Mouse (Mus musculus) layer of hippocampus, postnatal 14 days (tissue): ENCODE results near the gene Meis2. TPM values are rescaled to one million over a fixed set of nuclear protein-coding genes. Genes with fewer than 3 reads are reported as not detected.
A peak's percentile ranks its signal among the peaks of the same experiment; 100 is the strongest.

Source experiments
- DNase-seq, 2 experiments: peaks; one replicate each; pipeline ENCODE4 v3.0.0; 2021 to 2022; ENCODE audit warnings: low spot score in 2 of 2, mixed read lengths in 1 of 2
- total RNA-seq, 2 experiments: library from RNA; stranded (reverse); gene quantifications; 2 replicates each; pipeline ENCODE4 v1.2.3; 2021

Meis2 gene
- total RNA-seq, 2 experiments from 2014 or later, result 34.6 to 34.8 TPM

DNA sequence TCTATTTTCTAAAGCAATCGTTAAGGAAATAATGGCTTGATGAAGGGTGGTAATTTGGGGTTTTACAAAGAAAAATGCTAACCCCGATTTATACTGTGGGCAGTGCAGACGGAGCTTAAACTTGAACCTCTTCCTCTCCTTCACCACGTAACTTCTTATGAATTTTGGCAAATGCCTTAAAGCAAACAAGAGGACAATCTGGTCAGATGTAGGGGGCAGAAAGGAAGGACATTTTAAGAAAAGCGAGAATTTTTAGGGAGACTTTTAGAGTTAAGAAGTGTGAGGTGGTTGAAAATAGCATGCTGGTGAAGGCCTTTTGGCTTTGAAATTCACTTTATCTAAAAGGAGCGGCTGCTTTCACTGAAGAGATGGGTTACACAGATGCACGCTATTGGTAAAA lies 3.3 kb upstream of the Meis2 start:
- DNase-seq, result no peak

DNA sequence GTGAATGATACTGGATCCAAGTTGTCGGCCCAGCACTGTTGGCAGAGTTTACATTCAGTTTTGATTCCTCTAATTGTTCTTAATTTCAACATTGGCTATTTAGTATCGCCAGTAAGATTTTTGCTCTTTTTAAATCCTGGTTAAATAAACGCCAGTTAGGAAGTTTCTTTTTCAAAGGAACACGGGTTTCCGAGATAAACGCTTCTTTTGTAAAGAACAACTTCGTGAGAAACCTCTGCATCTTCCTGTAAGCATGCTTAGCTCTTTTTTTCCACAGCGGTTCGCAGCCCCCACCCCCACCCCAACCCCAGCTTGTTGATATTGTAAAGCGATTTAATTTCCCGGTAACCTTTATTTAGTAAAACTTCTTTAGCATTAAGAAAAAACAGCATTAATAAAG lies 2.8 kb upstream of the Meis2 start:
- DNase-seq, result no peak

DNA sequence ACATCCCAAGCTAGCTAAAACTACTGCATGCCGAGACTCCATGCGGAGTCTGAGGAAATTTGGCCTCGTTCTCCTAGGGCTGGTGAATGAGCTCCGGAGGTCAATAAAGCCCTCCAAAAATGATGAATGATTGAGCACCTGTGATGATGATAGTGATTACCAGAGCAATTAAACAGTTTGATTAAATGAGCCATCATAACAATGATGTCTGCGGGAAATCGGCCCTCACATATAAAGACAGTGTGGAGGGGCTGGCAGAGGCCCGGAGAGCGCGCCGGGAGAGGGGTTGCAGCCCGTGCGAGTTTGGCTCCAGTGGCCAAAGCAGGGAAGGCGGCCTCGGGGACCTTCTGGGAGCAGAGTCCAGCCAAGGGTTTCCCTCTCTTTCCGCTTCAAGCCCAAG lies 2.1 kb upstream of the Meis2 start:
- no peak for DNase-seq

DNA sequence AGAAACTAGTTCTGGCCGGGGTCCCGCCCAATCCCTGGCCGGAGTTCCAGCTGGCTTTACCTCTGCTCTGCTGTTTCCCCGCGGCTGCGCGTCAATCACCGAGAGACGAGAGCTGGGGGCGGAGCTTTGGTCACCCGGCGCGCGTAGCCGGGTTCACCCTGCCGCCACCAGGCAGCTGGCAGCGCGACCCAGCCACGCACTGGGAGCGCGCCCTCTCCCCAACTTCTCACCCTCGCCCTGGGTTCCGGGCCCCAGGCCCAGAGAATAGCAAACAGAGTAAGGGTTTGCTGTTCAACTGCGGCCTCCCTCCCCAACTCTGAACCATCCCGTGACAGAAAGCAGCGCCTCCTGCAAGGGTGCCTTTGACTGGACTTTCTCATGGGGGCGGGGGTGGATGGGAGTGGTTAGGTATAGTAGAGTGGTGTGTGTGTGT lies 1.4 kb upstream of the Meis2 start:
- DNase-seq, result peak in 1 of 2 experiments; percentile 67

DNA sequence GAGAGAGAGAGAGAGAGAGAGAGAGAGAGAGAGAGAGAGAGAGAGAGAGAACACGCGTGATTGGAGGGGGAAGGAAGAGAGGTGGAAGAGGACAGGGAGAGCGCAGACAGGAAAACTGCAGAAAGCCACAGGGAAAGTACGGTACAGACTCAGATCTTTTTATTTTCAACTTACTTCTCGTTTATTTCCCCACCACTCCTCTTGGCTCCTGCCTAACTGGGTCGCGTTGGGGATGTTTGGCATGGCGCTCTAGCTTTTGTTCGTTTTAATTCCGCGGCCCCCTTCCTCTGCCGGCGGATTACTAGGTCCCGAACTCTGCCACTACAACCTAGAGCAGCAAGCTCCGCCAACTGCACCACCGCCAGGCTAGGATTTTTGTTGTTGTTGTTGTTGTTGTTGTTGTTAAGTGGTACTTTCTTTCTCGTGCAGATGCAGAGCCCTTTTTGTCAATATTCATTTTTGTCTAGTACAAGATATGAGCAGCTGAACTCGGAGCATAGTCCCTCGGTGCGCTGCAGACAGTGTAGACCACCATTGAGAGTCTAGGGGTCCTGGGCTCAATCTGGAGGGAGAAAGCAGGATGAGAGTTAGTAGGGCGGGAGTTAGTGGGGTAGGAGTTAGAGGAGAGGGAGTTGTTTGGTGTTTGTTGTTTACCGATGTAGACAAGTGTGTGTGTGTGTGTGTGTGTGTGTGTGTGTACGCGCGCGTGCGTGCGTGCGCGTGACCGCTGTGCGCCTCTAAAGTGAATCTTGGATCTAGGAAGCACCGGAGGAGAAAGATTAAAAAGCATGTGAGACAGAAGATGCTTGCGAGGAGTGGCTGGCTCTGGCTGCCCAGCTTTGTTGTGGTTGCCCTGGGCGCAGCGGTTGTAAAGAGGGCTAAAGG lies 660 bp upstream of the Meis2 start:
- DNase-seq, result no peak

DNA sequence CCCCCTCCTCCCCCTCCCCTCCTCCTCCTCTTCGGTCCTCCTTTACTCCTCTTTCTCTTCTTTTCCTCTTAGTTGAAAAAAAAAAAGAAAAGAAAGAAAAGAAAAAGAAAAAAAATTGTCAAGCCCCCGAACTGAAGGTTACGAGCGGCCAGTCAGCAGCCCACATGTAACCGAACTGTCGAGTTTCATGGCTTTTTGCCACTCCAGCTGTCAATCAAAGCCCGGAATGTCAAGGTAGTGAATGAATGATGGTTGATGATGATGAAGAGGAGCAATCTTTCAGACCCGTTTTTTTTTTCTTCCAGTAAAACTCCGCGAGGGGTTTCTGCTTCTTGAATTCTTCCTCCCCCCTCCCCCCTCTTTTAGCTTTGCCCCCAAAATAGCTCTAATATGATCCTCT lies 582 bp downstream of the Meis2 start:
- DNase-seq, result no peak

DNA sequence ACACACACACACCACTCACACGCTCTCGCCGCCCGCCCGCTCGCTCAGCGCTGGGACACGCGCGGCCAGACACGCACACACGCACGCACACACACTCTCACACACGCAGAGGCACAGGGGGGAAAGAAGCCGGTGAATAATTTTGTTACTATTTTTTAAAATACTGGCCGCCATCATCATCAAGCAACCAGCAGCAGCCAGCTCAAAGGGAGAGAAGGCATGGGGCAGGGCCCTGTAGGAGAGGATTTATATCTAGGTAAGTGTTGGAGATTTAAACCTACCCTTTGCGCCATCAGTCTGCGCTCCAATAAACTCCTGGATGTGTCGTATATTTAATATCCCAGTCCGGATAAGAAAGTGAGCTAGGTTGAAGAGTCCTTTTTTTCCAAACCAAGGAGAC lies 1.1 kb downstream of the Meis2 start:
- no peak for DNase-seq

DNA sequence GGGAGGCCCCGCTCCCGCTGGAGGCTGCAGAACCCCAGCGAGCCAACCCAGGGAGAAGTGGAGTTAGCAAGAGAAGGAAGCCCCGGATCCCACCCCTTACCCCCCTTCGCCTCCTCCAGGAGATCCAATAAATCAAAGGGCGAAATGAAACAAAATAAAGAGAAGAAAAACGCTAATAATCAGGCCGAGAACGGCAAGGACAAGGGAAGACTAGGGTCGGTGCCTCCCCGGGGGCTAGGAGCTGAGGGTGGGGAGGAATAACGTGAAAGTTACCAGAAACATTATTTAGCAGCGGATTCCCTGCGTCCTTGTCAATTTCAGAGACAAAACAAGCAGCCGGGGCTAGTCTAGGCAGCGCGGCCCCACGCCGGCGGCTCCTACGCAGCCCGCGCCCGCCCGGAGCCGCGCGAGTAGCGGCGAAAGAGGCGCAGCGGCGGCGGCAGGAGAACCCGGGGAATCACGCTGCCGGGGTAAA lies 1.8 kb downstream of the Meis2 start:
- DNase-seq, result no peak

DNA sequence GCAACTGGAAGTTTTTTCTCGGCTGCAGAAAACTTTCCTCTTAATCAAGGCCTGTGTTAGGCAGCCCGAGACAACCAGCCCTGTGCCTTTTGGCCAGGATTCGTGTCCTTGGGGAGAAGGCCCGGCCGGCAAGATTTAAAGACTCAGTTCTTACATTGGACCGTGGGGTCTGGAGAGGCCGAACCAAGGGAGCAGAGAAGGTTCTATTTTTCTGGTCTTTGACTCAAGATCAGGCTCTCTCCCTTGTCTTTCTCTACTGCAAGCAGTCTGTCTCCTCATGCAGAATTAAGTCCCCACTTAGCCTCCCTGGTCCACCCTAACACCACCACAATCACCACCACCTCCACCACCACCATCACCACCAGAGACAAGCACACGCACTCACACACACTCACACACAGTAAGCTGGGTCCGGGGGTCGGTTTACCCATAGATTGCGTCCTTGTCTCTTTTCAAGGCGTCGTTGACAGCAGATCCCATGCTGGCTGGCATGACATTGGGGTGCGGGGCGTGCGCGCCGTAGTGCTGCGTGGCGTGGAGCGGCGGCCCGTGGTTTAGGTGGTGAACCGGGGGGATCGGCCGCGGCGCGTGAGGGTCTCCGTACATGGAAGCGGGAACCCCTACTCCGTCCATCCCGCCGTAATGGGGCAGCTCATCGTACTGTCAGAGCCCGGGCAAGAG lies 2.7 kb downstream of the Meis2 start:
- no peak for DNase-seq

DNA sequence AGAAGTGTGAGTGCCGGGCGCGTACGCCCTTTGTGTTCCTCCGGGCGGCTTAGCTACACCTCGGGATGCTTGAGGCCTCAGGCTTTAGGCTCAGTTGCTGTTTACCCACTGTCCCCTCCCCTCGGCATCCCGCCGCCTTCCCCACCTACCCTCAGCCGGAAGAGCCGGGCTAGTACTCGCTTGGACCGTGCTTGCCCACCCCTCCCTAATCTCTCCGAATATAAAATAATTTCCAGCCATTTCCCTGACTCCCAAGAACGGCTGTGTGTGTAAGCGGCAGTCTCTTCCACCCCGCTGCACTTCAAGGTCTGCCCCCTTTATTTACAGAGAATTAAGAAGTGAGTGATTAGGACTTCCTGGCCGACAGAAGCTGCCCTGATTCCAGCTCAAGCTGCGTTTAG lies 3.4 kb downstream of the Meis2 start:
- no peak for DNase-seq

DNA sequence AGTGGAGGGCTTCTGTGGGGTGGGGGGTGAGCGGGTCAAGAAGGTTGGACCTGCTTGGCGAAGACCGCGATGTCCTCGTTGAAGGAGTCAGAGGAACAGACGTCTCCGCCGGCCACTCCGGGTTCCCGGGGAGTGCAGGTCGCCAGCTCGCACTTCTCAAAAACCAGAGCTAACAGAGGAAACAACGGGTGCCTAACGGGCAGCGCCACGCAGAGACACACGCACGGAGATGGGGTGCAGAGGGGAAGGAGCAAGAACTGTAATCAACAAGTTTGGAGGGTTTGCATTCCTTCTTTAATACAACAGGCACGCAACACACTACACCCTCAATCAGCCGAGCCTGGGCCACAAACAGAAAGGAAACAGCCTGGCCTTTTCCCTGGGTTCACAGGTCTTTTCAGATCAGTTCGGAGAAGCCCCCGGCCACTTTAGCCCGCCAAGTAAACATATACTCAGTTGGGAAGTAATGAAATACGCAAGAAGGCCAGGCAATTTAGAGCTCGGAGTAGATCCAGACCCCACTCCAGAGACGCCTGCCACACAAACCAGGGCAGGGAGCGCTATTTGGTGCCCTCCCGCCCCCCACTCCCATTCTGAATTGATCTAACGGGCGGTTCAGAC lies 4.1 kb downstream of the Meis2 start:
- DNase-seq, result no peak

DNA sequence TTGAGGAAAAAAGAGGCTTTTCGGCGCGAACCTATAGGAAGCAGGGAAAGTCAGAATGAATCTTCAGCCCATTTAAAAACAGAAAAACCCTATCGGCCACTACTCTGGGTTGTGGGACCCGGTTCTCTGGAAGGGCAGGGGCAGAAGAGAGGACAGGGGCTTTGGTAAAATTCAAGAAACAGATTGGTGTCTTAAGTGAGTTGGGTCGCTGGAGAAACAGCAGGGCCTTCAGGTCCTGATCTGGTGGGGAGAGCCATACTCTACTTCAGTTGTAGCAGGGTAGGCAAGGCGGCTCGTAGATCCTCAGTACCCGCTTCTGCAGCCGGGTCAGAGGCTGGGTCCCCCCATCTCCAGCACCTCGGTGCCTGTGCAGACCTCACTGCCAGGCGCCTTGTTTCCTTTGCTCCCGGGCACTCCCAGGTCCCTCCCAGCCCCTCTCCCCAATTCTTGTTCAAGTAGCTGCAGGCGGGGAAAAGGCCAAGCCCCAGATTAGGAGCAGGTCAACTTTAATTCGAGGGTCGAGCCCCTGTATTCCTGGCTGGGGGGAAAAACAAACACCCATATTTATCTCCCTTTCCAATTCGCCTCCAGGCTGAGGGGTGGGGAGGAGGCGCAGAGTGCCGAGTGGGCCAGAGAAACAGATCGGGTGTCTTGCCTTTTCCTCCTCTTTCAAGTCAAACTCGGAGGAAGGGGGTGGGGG lies 4.8 kb downstream of the Meis2 start:
- DNase-seq, result no peak

DNA sequence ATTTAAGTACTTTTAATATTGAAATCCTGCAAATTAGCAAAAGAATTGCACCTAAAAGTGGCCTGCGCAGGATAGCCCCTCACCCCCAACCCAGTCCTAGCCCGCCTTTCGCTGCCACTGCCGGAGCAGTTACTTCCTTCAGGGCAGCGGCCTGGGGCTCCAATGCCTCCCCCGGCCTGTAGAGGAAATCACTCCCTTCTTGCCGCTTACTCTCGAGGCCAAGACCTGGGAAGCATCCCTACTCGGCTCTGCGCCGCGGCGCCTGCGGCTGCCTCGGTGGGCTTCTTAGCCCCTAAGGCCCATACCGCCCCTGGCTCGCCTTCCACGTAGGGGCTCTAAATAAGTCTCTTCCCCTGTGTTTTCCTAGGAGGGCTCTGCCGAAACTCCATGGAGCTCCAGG lies 5.4 kb downstream of the Meis2 start:
- no peak for DNase-seq

DNA sequence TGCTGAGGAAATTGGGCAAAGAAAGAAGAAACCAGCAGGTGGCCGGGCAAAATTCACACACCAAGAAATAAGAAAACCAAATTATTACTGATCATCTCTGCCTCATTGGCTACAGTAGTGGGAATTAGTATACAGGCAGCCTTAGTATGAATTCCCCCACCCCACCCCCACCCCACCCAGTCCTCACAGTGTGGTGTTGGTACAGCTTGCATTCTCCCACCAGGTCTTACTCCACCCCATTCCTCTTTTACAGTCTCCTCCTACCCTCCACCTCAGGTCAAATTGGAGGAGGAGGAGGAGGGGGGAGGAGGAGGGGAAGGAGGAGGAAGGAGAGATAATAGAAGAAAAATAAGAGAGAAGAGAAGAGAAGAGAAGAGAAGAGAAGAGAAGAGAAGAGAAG lies 6.0 kb downstream of the Meis2 start:
- no peak for DNase-seq

DNA sequence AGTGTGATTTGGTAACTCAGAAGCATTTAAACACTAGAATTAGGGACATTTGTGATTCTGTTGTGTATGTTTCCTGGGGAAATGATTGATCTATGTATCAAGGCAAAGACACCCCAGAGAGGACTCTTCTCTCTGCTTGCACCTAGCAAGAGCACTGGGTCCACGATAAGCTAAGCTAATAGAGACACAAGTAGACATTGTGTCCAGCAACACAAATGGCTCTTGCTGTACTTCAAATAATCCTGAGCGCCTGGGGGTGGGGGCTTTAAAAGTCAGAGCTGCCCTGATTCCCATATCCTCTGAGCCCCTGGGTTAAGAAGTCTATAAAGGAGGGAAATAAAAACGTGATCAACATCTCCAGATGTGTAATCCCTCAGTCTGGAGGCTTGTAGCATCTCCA lies 6.6 kb downstream of the Meis2 start:
- DNase-seq, result no peak

DNA sequence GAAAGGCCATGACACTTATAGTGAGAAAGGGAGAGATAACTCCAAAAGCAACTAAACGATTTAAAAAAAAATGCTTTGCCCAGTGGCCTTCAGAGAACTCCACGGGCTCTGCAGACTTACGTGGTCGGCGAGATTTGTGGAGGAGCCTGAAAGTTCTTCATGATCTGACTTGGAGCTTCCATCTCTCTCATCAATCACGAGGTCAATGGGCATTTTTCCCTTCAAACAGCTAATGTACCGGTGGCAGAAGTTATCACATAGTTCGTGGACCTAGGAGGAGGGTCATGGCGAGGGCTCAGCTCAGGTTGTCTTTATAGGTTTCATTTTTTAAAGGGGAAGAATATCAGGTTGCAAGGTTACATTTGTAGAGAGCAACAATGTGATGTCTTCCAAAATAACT lies 7.1 kb downstream of the Meis2 start:
- no peak for DNase-seq

DNA sequence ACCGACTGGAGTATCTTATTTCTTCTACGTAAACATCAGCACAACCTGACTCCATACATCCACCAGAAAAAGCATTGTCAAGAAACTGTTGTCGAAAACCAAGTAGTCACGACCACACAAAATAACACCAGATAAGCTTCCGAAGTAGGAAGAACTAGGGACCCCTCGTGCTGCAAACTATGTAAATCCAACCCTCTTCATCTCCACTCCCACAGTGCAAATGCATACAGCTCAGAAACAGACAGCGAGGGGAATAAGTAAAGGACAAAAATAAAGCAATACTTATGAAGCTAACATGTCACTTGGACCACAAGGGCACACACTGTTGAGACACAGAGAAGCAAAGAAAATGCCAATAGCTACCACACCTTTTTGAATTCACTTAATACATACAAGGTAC lies 8.8 kb downstream of the Meis2 start:
- no peak for DNase-seq

DNA sequence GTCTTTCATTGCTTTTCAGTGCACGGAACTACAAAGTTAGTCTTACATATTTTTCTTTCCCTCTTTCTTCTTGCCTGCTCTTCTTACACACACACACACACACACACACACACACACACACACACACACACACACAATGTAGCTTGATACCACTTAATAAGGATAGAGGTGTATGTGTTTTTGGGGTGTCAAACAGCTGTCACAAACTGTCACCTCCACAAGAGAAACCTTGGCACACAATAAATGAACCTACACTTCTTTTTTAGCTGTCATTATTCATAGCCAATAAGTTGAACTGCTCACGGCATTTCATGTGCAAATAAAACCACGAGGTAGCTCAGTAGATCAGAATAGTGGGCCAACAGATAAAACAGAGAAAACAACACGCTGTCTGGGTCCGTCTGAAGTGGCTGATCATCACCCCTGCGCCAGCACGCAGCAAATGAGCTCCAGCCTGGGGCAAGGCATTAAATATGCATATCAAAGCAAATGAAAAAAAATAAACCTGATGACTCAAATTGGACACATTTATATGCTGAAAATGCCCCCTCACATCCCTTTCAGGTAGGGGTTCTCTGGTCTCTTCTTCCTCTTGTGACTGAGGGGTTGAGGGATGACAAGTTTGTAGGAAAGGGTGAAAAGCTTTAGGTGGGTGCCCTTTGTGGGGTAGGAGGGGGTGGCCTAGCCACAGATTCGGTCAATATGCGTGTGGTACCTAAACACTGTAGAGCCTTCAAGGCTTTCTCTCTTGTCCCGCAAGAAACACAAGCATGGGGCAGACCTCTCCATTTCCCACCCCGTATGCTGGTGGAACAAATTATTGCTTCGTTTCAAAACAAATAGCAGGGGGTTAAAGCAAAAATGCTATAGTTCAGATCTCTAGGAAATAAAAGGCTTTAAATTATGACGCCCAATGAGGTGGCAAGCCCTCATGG lies 9.7 kb downstream of the Meis2 start:
- DNase-seq, result no peak

DNA sequence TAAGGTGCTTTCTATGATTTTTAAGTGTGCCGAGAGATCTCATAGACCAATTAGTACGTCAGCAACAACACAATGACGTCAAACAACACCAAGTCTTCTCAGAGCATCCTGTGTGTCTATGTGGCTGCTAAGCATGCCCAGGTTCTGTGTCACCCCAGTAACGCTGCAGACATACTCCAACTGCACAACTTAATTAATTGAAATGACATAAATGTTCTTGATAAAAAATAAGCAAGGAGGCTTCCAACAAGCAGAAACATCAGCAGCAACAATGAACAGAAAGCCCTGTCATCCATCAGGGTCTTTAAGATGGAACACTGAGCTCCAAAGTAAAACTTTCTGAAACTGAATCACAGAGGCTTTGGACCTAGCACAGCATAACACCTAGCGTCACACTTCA lies 11.7 kb downstream of the Meis2 start:
- DNase-seq, result no peak

DNA sequence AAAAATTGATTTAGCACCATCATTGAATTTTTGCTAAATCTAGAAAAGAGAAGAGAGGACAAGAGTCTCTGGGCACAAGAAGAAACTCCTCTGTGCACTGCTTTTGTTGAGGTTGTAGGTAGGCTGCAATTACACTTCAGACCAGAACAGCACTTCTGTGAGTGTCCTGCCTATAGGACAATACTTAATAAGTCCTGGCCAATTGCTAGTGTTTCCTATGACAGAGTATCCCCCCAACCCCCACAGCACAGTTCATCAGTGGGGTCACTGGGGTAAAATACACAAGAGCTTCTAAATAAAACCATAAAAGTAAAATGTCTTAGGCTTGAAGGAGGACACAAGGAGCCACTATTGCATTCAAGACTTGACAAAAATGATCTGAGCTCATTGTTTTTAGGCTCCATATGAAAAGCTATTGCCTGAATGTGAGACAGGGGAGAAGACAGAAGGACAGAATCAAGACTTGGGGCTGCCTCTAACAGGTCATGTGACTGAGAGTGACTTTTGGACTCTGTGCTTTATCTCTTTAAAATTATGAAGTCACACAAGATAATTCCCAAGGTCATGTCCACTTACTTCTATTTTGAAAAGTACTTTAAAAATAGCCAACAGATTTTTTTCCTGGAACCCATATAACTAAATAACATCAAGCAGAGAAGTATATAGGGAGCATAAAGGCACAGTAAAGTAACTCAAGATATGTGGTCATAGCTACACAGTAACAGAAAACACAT lies 12.8 kb downstream of the Meis2 start:
- DNase-seq, result no peak
